In genomic region chr9:26805935-26806666, GRCm38 (mm10) we compare ENCODE assay signal across 9 mouse cellular contexts. TPM values are rescaled to one million over a fixed set of nuclear protein-coding genes. Genes with fewer than 3 reads are reported as not detected.
A peak's percentile ranks its signal among the peaks of the same experiment; 100 is the strongest.
DNase-seq lines count a peak whose midpoint lies in the region; ATAC-seq lines count a peak whose summit lies in the region.
"Had no signal": no experiment of that assay in that cellular context is flagged by ENCODE, and none has a peak within 500 bp of the region (broad histone marks: within the 10 kb centered on the region; RNA-seq: fewer than 3 reads in every experiment).

TSS of gene Glb1l2 (minus strand) at chr9:26806468.

- under 1% methylated on average over 33 of the region's 33 CpGs for WGBS in hindbrain, embryonic 12.5 days
- WGBS in lung, embryonic 15.5 days: 1% methylated on average over 33 of the region's 33 CpGs

- no peaks in the 10 kb centered on the region for H3K9me3 ChIP-seq in hindbrain, embryonic 12.5 days (replicated peaks)
- no peaks in the 10 kb centered on the region for H3K9me3 ChIP-seq in lung, embryonic 15.5 days

- H3K4me1 ChIP-seq in hindbrain, embryonic 12.5 days: peaks cover 9% of the 10 kb centered on the region
- H3K4me1 ChIP-seq in lung, embryonic 15.5 days: peaks cover 5% of the 10 kb centered on the region

- H3K4me3 ChIP-seq in hindbrain, embryonic 12.5 days: peak within 1 kb of the TSS; percentile 50
- peak within 1 kb of the TSS; percentile 56 for H3K4me3 ChIP-seq in lung, embryonic 15.5 days
- H3K4me3 ChIP-seq: erythroblast, embryonic 14.5 days had no signal

- peak within 1 kb of the TSS; percentile 85 for H3K4me2 ChIP-seq in hindbrain, embryonic 12.5 days (replicated peaks)
- peak within 1 kb of the TSS; percentile 92 for H3K4me2 ChIP-seq in lung, embryonic 15.5 days

- no peaks in the 10 kb centered on the region for H3K27me3 ChIP-seq in hindbrain, embryonic 12.5 days
- H3K27me3 ChIP-seq in lung, embryonic 15.5 days: no peaks in the 10 kb centered on the region

- no peak within 1 kb of the TSS for H3K27ac ChIP-seq in hindbrain, embryonic 12.5 days
- H3K27ac ChIP-seq in lung, embryonic 15.5 days: peak within 1 kb of the TSS; percentile 86

- peak; percentile 96 for ATAC-seq in common myeloid progenitor, adult 5-6 weeks (replicated peaks; ENCODE audit: low read depth, poor library complexity, severe bottlenecking)
- peak; percentile 100 for ATAC-seq in hindbrain, embryonic 12.5 days (ENCODE audit: low FRiP score)
- peak; percentile 100 for ATAC-seq in lung, embryonic 15.5 days (ENCODE audit: borderline replicate concordance, extremely low read depth, low FRiP score, low TSS enrichment)

- peak within 1 kb of the TSS; percentile 53 for H3K9ac ChIP-seq in hindbrain, embryonic 12.5 days
- H3K9ac ChIP-seq in lung, embryonic 15.5 days: peak within 1 kb of the TSS; percentile 54

- DNase-seq in adrenal gland, adult 18-20 months (ENCODE audit: low spot score in 2 of 2): peak; percentile 76 to 83
- peak; percentile 69 to 86 for DNase-seq in frontal cortex, postnatal 36 days (ENCODE audit: low spot score in 2 of 2)
- DNase-seq in layer of hippocampus, postnatal 10 days (ENCODE audit: low spot score in 2 of 2): peak; percentile 90
- peak; percentile 84 for DNase-seq in ovary, postnatal 14 days (ENCODE audit: low spot score)
- DNase-seq in thymus, postnatal 25 days: peak; percentile 16

- no peaks in the 10 kb centered on the region for H3K36me3 ChIP-seq in hindbrain, embryonic 12.5 days
- no peaks in the 10 kb centered on the region for H3K36me3 ChIP-seq in lung, embryonic 15.5 days

RNA-seq across cellular contexts. Expression of gene Glb1l2, which starts in this region (rescaled TPM):
- 10 to 100 TPM in 1 of 2 experiments, 1 to 10 TPM in 1; 5.5 to 19.8 TPM for total RNA-seq in adrenal gland, adult 18-20 months (2021)
- total RNA-seq in common myeloid progenitor, adult 5-6 weeks (2017): 0.39 TPM in 1 of 2 replicates, not detected in the other
- 2.8 and 3.3 TPM in 2 replicates for polyA plus RNA-seq in hindbrain, embryonic 12.5 days (2016; fragmentation: Nextera tagmentation; extraction: Ambion mirVana)
- 1 to 10 TPM; 1.0 to 1.3 TPM for total RNA-seq in layer of hippocampus, postnatal 10 days (2021)
- 7.7 and 8.1 TPM in 2 replicates for polyA plus RNA-seq in lung, embryonic 15.5 days (2015; fragmentation: Nextera tagmentation; extraction: Ambion mirVana)
- polyA plus RNA-seq: erythroblast, embryonic 14.5 days had no signal

Comparison
In these comparisons a context has a peak if more than half of its experiments do, and no peak if none do; other contexts are left out.
1. Peak in ATAC-seq in common myeloid progenitor, adult 5-6 weeks; RNA of the gene not detected or under 1 TPM.
2. DNase-seq: peak in every context shown above with its lines; median percentile 90 in layer of hippocampus, postnatal 10 days; 84 in ovary, postnatal 14 days; 80 in adrenal gland, adult 18-20 months; 78 in frontal cortex, postnatal 36 days; 16 in thymus, postnatal 25 days.